Mouse (Mus musculus): ENCODE measurements around the gene Mreg. TPM values are rescaled to one million over a fixed set of nuclear protein-coding genes. Genes with fewer than 3 reads are reported as not detected.

Mreg gene
- polyA plus RNA-seq, 1 experiment from 2014 or later, result 1.0 TPM

GRCm38 (mm10) chr1:72216761-72217160 lies 4.7 kb upstream of the Mreg start:
- ATAC-seq, result no peak
- H3K9me3 ChIP-seq (ENCODE audit: control insufficient read depth, low read length), result no peaks in the 10 kb centered on the region
- H3K27ac ChIP-seq (ENCODE audit: low read length), result no peak overlapping the region
- H3K36me3 ChIP-seq (ENCODE audit: control insufficient read depth, insufficient read depth), result no peaks in the 10 kb centered on the region
- no peak overlapping the region for H3K4me2 ChIP-seq (ENCODE audit: low read length)
- H3K9ac ChIP-seq (replicated peaks; ENCODE audit: low read depth, low read length), result no peak overlapping the region
- peaks cover 6% of the 10 kb centered on the region; the same call in 1 of the 2 replicates for H3K4me1 ChIP-seq (replicated peaks; ENCODE audit: control insufficient read depth, insufficient read depth, low read length)
- 88% methylated on average over 7 of the region's 7 CpGs for WGBS
- no peak overlapping the region for H3K4me3 ChIP-seq (replicated peaks; ENCODE audit: low read length)
- no peaks in the 10 kb centered on the region for H3K27me3 ChIP-seq (replicated peaks; ENCODE audit: control insufficient read depth, insufficient read depth, low read length)

DNA sequence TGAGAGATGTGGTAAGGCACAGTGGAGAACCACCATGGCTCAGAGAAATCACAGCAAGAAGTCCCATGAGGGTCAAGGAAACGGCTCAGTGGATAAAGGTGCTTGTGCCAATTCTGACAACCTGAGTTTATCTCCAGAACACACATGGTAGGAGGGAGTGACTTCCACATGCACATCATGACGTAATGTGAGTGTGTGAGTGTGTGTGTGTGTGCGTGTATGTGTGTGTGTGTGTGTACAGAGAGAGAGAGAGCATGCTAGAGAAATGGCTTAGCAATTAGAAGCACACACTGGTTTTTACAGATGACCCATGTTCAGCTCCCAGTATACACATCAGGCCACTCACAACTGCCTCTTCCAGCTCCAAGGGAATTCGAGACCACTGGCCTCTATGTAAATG lies 3.1 kb upstream of the Mreg start:
- 81% methylated on average over 4 of the region's 4 CpGs for WGBS
- no peaks in the 10 kb centered on the region for H3K9me3 ChIP-seq (ENCODE audit: control insufficient read depth, low read length)
- no peak for ATAC-seq
- H3K9ac ChIP-seq (replicated peaks; ENCODE audit: low read depth, low read length), result no peak overlapping the region
- no peak overlapping the region for H3K4me2 ChIP-seq (ENCODE audit: low read length)
- H3K4me3 ChIP-seq (replicated peaks; ENCODE audit: low read length), result no peak overlapping the region
- peaks cover 14% of the 10 kb centered on the region for H3K4me1 ChIP-seq (replicated peaks; ENCODE audit: control insufficient read depth, insufficient read depth, low read length)
- no peaks in the 10 kb centered on the region for H3K27me3 ChIP-seq (replicated peaks; ENCODE audit: control insufficient read depth, insufficient read depth, low read length)
- no peaks in the 10 kb centered on the region for H3K36me3 ChIP-seq (ENCODE audit: control insufficient read depth, insufficient read depth)
- H3K27ac ChIP-seq (ENCODE audit: low read length), result no peak overlapping the region

GRCm38 (mm10) chr1:72214470-72214961 lies 2.4 kb upstream of the Mreg start:
- Histone ChIP-seq H3K36me3 (ENCODE audit: control insufficient read depth, insufficient read depth) (no peaks in the 10 kb centered on the region), H3K9me3 (ENCODE audit: control insufficient read depth, low read length) (no peaks in the 10 kb centered on the region), H3K4me1 (replicated peaks; ENCODE audit: control insufficient read depth, insufficient read depth, low read length) (peaks cover 14% of the 10 kb centered on the region), H3K4me2 (ENCODE audit: low read length) (no peak overlapping the region), H3K9ac (replicated peaks; ENCODE audit: low read depth, low read length) (no peak overlapping the region), H3K4me3 (replicated peaks; ENCODE audit: low read length) (no peak overlapping the region), H3K27ac (ENCODE audit: low read length) (no peak overlapping the region), H3K27me3 (replicated peaks; ENCODE audit: control insufficient read depth, insufficient read depth, low read length) (no peaks in the 10 kb centered on the region)
- ATAC-seq, result peak; percentile 29; the same call in 1 of the 2 replicates
- WGBS, result 47% methylated on average over 7 of the region's 7 CpGs

DNA sequence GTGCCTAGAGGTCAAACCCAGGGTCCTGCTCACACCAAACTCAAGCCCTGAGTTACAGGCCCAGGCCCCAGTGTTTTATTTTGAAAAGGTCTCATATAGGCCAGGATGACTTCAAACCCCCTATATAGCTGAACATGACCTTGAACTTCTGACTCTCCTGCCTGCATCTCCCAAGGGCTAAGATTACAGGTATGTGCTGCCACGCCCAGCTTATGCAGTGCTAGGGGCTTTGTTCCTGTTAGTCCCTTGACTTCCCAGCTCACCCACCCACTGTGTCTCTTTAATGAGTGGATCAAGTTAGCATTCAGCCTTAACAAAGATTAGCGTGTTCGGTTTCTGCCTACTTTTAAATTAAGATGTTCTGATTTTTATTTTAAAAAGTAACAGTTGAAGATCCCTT lies 1.8 kb upstream of the Mreg start:
- no peaks in the 10 kb centered on the region for H3K9me3 ChIP-seq (ENCODE audit: control insufficient read depth, low read length)
- H3K36me3 ChIP-seq (ENCODE audit: control insufficient read depth, insufficient read depth), result no peaks in the 10 kb centered on the region
- H3K9ac ChIP-seq (replicated peaks; ENCODE audit: low read depth, low read length), result no peak overlapping the region
- no peak overlapping the region for H3K4me2 ChIP-seq (ENCODE audit: low read length)
- H3K27me3 ChIP-seq (replicated peaks; ENCODE audit: control insufficient read depth, insufficient read depth, low read length), result no peaks in the 10 kb centered on the region
- no peak overlapping the region for H3K4me3 ChIP-seq (replicated peaks; ENCODE audit: low read length)
- H3K27ac ChIP-seq (ENCODE audit: low read length), result no peak overlapping the region
- ATAC-seq, result no peak
- WGBS, result 93% methylated on average over 3 of the region's 3 CpGs
- peaks cover 14% of the 10 kb centered on the region for H3K4me1 ChIP-seq (replicated peaks; ENCODE audit: control insufficient read depth, insufficient read depth, low read length)

- H3K36me3 ChIP-seq (ENCODE audit: control insufficient read depth, insufficient read depth), result no peaks in the 10 kb centered on the region
- H3K9ac ChIP-seq (replicated peaks; ENCODE audit: low read depth, low read length), result peak overlapping the region; percentile 74
- H3K4me2 ChIP-seq (ENCODE audit: low read length), result peak overlapping the region; percentile 99
- WGBS, result 23% methylated on average over 17 of the region's 17 CpGs
- peak overlapping the region; percentile 74 for H3K4me3 ChIP-seq (replicated peaks; ENCODE audit: low read length)
- H3K27me3 ChIP-seq (replicated peaks; ENCODE audit: control insufficient read depth, insufficient read depth, low read length), result no peaks in the 10 kb centered on the region
- peaks cover 14% of the 10 kb centered on the region for H3K4me1 ChIP-seq (replicated peaks; ENCODE audit: control insufficient read depth, insufficient read depth, low read length)
- no peak overlapping the region for H3K27ac ChIP-seq (ENCODE audit: low read length)
- no peaks in the 10 kb centered on the region for H3K9me3 ChIP-seq (ENCODE audit: control insufficient read depth, low read length)
- 0 out of 2 replicates have a peak, but pooled peaks have one; percentile 10 for ATAC-seq
These were observed 1.1 kb downstream of the Mreg start for GRCm38 (mm10) chr1:72210803-72211679.

- no peak overlapping the region for H3K4me2 ChIP-seq (ENCODE audit: low read length)
- 91% methylated on average over 5 of the region's 5 CpGs for WGBS
- H3K9ac ChIP-seq (replicated peaks; ENCODE audit: low read depth, low read length), result no peak overlapping the region
- H3K9me3 ChIP-seq (ENCODE audit: control insufficient read depth, low read length), result no peaks in the 10 kb centered on the region
- H3K36me3 ChIP-seq (ENCODE audit: control insufficient read depth, insufficient read depth), result no peaks in the 10 kb centered on the region
- no peak overlapping the region for H3K27ac ChIP-seq (ENCODE audit: low read length)
- H3K4me3 ChIP-seq (replicated peaks; ENCODE audit: low read length), result no peak overlapping the region
- peaks cover 14% of the 10 kb centered on the region for H3K4me1 ChIP-seq (replicated peaks; ENCODE audit: control insufficient read depth, insufficient read depth, low read length)
- no peaks in the 10 kb centered on the region for H3K27me3 ChIP-seq (replicated peaks; ENCODE audit: control insufficient read depth, insufficient read depth, low read length)
- no peak for ATAC-seq
These were observed 4.0 kb downstream of the Mreg start for GRCm38 (mm10) chr1:72208095-72208494.

DNA sequence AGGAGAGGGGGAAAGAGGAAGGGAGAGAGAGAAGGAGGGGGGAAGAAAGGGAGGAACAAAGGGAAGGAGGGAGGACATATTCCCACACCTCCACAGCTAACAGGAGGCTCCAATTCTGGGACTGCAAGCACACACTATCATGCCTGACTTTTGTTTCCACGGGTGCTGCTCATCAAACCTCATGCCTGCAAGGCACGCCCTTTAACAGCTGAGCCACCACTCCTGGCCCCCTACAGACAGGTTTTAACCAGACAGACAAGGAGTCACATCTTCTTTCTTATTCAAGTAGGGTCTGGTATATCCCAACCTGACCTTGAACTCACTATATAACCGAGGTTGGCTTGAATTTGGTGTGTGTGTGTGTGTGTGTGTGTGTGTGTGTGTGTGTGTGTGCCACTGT lies 7.0 kb downstream of the Mreg start:
- no peak for ATAC-seq
- Histone ChIP-seq H3K4me3 (replicated peaks; ENCODE audit: low read length) (no peak overlapping the region), H3K36me3 (ENCODE audit: control insufficient read depth, insufficient read depth) (no peaks in the 10 kb centered on the region), H3K9me3 (ENCODE audit: control insufficient read depth, low read length) (no peaks in the 10 kb centered on the region), H3K4me2 (ENCODE audit: low read length) (no peak overlapping the region), H3K27ac (ENCODE audit: low read length) (no peak overlapping the region), H3K9ac (replicated peaks; ENCODE audit: low read depth, low read length) (no peak overlapping the region), H3K27me3 (replicated peaks; ENCODE audit: control insufficient read depth, insufficient read depth, low read length) (no peaks in the 10 kb centered on the region), H3K4me1 (replicated peaks; ENCODE audit: control insufficient read depth, insufficient read depth, low read length) (no peaks in the 10 kb centered on the region)
- WGBS, result 76% methylated on average over 3 of the region's 3 CpGs

GRCm38 (mm10) chr1:72203204-72203603 lies 8.9 kb downstream of the Mreg start:
- ATAC-seq, result no peak
- Histone ChIP-seq H3K4me3 (replicated peaks; ENCODE audit: low read length) (no peak overlapping the region), H3K9ac (replicated peaks; ENCODE audit: low read depth, low read length) (no peak overlapping the region), H3K4me2 (ENCODE audit: low read length) (no peak overlapping the region), H3K36me3 (ENCODE audit: control insufficient read depth, insufficient read depth) (no peaks in the 10 kb centered on the region), H3K27ac (ENCODE audit: low read length) (no peak overlapping the region), H3K27me3 (replicated peaks; ENCODE audit: control insufficient read depth, insufficient read depth, low read length) (no peaks in the 10 kb centered on the region), H3K9me3 (ENCODE audit: control insufficient read depth, low read length) (no peaks in the 10 kb centered on the region), H3K4me1 (replicated peaks; ENCODE audit: control insufficient read depth, insufficient read depth, low read length) (no peaks in the 10 kb centered on the region)
- WGBS, result 90% methylated on average over 9 of the region's 9 CpGs

DNA sequence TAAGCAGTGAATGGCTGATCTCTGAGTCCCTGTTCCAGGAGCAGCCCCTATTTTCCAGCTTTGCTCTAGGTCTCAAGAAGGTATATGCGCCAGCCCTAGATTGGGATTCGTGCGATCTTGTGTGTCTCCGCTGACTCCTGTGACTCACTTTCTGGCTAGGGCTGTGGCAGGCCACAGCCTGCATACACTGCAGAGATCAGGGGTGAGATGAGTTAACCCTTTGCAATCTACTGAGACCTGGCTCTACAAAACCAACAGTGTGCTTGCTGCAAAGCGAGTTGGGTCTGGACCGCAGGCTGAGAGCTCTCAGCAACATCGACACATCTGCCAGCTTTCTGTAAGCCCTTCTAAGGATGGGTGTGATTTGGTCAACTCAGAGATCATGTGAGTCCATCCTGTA lies 9.4 kb downstream of the Mreg start:
- H3K4me1 ChIP-seq (replicated peaks; ENCODE audit: control insufficient read depth, insufficient read depth, low read length), result no peaks in the 10 kb centered on the region
- no peak overlapping the region for H3K4me2 ChIP-seq (ENCODE audit: low read length)
- no peaks in the 10 kb centered on the region for H3K36me3 ChIP-seq (ENCODE audit: control insufficient read depth, insufficient read depth)
- no peak for ATAC-seq
- no peaks in the 10 kb centered on the region for H3K9me3 ChIP-seq (ENCODE audit: control insufficient read depth, low read length)
- WGBS, result 97% methylated on average over 7 of the region's 7 CpGs
- H3K9ac ChIP-seq (replicated peaks; ENCODE audit: low read depth, low read length), result no peak overlapping the region
- no peak overlapping the region for H3K27ac ChIP-seq (ENCODE audit: low read length)
- H3K4me3 ChIP-seq (replicated peaks; ENCODE audit: low read length), result no peak overlapping the region
- H3K27me3 ChIP-seq (replicated peaks; ENCODE audit: control insufficient read depth, insufficient read depth, low read length), result no peaks in the 10 kb centered on the region
